Mouse (Mus musculus): ENCODE measurements around the gene Tsga10.

- TF ChIP-seq CHD2 (IDR thresholded peaks at IDR 0.05; ENCODE audit: low read length) (no peak), BHLHE40 (IDR thresholded peaks at IDR 0.05; ENCODE audit: low read depth, low read length) (no peak), MAX (IDR thresholded peaks at IDR 0.05; ENCODE audit: low read length) (no peak), ZKSCAN1 (IDR thresholded peaks at IDR 0.05; ENCODE audit: borderline replicate concordance, low read depth, low read length) (no peak), ETS1 (conservative IDR thresholded peaks at IDR 0.05; ENCODE audit: low read depth, low read length) (no peak), ELF1 (IDR thresholded peaks at IDR 0.05; ENCODE audit: low read depth, low read length) (no peak), HCFC1 (IDR thresholded peaks at IDR 0.05; ENCODE audit: low read depth, low read length) (no peak), POLR2A (IDR thresholded peaks at IDR 0.05; ENCODE audit: low read depth, low read length) (no peak), JUN (IDR thresholded peaks at IDR 0.05; ENCODE audit: insufficient read depth, low read depth, low read length) (no peak), CHD1 (IDR thresholded peaks at IDR 0.05; ENCODE audit: low read depth, low read length) (no peak), USF1 (IDR thresholded peaks at IDR 0.05; ENCODE audit: low read depth, low read length) (no peak)
These were observed 130.3 kb downstream of the Tsga10 start for GRCm38 (mm10) chr1:37735932-37736331.
